Mouse (Mus musculus) adrenal gland, adult (tissue): ENCODE measurements around the gene Fbxo6.
"Not testable (repeated sequence)": the region's sequence is repeated elsewhere in the genome, so short reads cannot be mapped to it uniquely, and the experiment has no call there.

ENCODE experiments used
- DNase-seq, 2 experiments: peaks; one replicate each; pipeline ENCODE4 v3.0.0; 2022 to 2023; ENCODE audit warnings: low spot score in 1 of 2; ENCODE audit not compliant: inconsistent age in 2 of 2

Gene Fbxo6

DNA sequence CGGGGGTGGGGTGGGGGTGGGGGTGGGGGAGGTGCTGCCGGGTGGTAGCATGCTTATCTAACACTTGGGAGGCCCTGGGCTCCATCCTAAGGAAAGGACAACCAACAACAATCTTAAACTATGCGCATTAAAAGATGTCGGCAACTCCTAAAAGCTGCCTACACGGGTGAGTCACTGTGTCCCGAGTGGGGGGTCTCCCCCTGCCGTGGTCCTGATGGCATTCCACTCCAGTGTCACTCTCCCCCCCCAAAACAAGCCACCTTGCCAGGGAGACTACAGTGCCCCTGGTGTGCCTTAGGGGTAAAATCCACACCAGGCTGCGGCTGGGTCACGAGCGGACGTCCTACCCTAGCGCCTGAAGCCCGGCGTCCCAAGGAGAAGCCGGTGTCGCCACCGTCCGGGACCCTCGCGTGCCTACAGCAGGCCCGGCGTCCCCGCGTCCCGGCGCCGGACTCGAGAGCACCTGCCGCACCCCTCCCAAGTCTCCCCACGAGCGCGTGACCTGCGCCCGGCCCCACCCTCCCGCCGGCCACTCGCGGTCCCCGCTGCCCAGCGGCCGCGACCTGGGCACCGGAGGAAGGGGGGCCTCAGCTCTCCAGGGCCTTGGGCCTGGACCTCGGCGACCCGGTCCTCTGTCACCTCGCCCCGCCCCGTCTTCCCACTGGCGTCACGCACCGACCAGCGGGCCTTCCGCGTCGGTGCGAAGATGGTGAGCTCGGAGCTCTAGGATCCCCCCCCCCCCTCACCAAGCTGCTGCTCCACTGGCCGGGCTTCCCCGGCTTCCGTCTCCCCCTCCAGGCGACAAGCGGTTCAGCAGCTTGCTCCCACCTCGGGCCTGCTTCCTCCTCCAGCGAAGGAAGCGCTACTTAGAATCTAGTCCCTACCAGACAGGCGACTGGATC, at the start of gene Fbxo6:
TSS of gene Fbxo6 (minus strand) at position 874 of the 902 bp plus-strand sequence.
- peak; percentile 93 to 96 for DNase-seq

DNA sequence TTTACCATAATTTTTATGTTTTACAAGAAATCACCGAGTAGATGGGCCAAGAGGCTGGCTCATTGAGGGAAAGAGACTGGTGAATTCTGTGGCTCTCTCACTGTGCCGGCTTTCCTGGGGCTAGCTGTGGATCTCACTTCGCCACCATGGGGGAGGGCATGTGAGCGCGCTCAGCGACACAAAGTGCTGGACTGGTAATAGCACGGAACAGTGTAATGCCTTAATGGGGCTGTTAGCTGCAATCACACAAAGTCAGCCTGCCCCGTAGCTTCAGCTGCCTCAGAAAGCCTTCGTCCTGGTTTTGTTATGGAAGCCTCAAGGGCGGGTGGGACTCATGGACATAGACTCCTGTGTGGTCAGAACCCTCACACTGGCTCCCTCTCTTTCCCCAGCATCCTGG, 46.8 kb upstream of the Fbxo6 start:
- no peak for DNase-seq

DNA sequence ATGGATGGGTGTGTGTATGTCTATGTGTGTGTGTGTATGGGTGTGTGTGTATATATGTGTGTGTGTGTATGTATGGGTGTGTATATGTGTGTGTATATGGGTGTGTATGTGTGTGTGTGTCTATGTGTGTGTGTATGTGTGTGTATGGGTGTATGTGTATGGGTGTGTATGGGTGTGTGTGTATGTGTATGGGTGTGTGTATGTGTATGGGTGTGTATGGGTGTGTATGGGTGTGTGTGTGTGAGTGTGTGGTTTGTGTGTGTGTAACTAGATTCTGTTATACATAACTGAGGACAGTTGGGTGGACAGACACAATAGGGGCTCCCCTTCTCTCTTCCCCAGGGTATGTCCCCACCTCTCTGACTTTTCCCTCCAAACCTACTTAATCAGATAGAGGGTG, 42.5 kb upstream of the Fbxo6 start:
- DNase-seq, result no peak

DNA sequence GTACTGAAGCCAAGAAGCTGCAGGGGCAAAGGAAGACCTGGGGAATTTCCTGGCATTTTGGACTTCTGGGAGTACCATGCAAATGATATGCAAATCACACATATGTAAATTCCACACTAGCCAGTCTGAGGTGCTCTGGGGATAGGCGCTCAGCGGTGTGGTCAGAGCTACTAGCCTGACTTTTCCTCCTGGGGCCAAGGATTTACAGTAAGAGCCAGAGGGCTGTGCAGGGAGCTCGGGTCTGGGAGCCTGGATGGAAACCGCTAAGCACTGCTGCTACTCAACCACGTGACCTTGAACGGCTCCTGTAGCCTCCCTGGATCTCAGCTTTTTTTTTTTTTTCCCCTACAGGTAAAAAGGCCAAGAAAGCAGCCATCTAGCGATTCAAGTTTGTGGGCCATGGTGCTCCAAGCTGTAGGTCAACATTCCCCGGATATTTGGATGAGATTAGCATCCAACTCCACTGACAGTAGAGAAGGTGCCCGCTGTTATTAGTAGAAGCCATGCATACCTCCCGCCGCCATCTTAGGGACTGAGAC, 40.8 kb upstream of the Fbxo6 start:
- DNase-seq, result no peak

DNA sequence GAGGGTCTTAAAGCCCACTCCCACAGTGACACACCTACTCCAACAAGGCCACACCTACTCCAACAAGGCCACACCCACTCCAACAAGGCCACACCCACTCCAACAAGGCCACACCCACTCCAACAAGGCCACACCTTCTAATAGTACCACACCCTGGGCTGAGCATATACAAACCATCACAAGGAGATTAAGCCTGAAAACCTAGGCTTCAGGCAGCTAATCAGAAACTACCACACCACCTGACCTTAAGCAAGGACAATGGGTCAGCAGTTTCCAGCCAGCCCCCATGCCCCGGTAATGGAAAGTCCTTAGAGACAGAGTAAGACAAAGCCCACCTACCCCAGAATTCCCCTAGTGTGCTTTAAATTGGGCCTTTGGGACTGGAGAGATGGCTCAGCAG, 36.8 kb upstream of the Fbxo6 start:
- not testable (repeated sequence) for DNase-seq

- no peak for DNase-seq
Observed at GRCm38 (mm10) chr4:148185819-148186218, 33.9 kb upstream of the Fbxo6 start.

GRCm38 (mm10) chr4:148184564-148184963, 32.6 kb upstream of the Fbxo6 start:
- no peak for DNase-seq

GRCm38 (mm10) chr4:148182363-148182762, 30.4 kb upstream of the Fbxo6 start:
- no peak for DNase-seq

DNA sequence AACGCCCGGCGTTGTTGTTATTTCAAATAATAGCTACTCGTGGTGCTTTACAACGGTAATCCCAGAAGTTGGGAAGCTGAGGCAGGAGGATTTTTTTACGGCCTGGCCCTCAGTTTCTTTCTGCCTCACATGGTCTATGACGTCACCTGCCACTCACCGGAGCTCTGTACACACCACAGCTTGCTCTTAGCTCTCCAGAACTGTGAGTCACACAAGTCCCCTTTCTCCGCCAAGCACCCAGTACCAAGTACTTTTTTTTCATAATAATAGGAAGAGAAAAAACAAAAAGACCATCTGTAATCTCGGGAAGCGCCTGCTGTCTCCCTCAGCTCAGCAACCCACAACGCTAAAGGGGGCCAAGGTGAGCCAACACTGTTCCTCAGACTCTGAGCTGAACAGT, 29.5 kb upstream of the Fbxo6 start:
- no peak for DNase-seq

DNA sequence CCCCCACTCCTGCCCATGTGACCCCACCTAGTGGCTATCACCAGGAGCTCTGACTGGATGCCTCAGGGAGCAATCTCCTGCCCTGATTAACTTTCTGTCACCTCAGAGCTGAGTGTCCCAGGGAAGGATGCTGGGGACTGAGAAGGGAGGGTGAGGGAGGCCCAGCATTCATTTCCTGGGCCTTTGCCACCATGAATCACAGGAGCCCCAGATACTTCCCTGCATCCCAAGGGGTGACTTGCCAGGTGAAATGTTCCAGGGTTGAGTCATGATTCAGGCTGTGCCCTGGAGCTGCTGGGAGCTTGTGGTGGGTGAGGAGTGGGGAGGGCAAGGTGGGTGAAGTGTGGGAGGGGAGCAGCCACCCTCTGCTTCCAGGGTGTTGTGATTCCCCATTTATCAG, 25.8 kb upstream of the Fbxo6 start:
- no peak for DNase-seq

DNA sequence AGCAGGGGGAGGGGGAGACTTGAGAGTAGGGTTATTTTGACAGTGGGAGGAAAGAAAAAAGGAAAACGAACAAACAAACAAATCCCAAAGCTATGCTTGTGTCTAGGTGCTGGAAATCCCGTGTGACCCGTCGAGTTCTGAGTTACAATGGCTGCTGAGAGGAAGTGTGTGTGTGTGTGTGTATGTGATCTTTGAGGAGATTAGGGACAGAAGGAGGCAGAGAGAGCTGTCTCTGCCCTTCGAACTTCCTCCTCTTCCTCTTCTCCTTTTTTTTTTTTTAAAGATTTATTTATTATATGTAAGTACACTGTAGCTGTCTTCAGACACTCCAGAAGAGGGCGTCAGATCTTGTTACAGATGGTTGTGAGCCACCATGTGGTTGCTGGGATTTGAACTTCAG, 24.7 kb upstream of the Fbxo6 start:
- not testable (repeated sequence) for DNase-seq

- DNase-seq, result no peak
Observed at GRCm38 (mm10) chr4:148174495-148174862, 22.5 kb upstream of the Fbxo6 start.

- peak in 1 of 2 experiments; percentile 44 for DNase-seq
Observed at GRCm38 (mm10) chr4:148173811-148174494, 22.0 kb upstream of the Fbxo6 start.

DNA sequence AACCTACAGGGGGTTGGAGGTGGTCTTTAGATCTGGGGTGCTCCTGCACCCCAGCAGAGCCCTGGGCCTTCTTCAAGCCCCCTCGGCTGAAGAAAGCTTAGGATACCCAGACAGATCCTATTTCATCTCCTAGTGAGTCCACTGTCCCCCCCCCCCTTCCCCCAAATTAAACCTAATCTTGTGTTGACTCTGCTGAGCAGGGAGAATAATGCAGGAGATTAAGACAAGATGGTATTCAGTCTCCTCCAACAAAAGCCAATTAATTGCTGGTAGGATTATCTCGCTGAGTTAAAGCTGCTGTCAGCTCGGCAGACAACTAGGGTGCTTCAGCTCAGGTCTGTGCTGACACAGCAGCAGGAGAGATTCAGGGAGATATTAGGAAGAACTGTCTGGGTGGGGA, 19.3 kb upstream of the Fbxo6 start:
- DNase-seq, result no peak

DNA sequence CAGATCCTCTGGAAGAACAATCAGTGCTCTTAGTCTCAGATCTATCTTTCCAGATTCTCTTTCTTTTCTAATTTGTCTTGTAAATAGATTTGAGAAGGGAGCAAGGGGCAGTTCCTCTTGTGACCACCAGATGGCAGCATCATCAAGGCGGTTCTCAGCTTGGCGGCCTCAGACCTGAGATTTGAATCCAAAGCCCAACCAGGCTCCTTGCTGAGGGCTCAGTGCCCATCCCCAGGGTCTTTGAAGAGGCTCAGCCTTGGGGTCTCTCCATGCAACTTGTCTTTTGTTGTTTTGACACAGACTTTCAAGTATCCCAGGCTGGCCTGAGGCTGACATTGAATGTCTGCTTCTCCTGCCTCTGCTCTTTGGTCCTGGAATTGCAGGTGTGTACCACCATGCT, 18.9 kb upstream of the Fbxo6 start:
- peak in 1 of 2 experiments; percentile 84 for DNase-seq

DNA sequence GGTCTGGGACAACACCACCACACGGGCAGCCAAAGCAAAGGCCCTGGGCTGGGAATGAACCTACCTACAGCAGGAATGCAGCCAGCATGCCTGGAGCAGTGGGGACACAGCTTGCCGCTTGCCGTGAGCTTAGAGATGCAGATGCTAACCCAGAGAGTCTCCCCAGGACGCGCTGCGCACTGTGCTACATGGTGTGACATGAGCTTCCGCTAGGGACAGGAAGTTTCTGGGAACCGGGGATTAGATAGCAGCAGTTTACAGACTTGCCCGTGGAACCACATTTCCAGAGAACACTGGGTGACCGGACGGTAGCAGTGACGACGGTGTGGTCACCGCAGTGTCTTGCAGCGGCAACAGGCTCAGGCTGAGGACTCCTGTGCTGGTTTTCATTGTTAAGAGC, 17.6 kb upstream of the Fbxo6 start:
- DNase-seq, result no peak

DNA sequence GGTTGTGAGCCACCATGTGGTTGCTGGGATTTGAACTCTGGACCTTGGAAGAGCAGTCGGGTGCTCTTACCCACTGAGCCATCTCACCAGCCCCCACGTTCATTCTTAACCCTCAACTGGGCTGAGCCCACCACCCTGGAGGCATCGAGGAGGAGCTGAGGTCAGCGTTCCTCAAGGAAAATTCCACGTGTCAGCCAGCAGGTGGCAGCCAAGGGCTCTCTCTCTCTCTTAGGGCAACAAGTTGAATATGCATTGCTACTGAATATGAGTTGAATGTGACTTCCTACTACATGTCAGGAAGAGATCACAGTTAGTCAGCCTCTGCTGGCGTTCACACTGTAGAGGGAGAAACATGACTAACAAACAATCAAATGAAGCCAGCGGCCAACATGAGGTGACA, 16.3 kb upstream of the Fbxo6 start:
- DNase-seq, result peak in 1 of 2 experiments; percentile 82

DNA sequence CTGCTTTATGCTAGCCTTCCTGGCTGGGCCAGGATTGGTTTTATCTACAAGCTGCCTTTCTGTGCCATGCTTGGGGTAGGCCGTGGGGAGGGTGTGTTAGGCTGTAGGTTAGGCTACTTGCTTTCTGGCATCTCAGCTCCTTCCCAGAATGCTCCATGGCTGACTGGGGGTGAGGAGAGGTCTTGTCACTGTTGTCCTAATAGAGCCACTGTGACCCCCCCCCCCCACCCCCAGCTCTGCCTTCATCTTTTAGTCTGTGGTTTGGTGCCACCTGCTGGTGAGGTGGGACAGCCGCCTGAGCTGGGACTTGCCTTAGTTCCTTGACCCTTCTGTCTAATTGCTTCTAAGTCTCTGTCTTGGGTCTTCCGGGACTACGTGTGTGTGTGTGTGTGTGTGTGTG, 15.0 kb upstream of the Fbxo6 start:
- DNase-seq, result peak; percentile 62 to 84

DNA sequence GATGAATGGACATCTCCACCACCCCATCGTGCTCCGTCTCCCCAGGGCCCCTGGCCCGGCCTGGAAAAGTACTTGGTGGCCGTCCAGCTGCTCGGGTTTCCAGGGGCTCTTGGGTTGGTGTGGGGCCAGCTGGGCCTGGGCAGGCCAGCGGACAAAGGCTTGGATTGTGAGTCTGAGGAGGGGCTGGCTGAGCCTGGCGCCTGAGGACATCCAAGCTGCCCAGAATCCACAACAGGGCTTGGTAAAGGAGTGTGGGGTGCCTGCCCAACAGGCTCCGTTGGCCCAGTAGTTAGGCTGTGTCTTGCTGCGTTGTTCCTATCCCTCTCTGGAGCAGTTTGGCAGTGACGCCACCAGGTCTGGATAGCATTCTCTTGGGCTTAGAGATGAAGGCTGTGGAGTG, 14.5 kb upstream of the Fbxo6 start:
- DNase-seq, result peak in 1 of 2 experiments; percentile 45

- DNase-seq, result peak in 1 of 2 experiments; percentile 26
Observed at GRCm38 (mm10) chr4:148165551-148165950, 13.6 kb upstream of the Fbxo6 start.

GRCm38 (mm10) chr4:148164461-148164860, 12.5 kb upstream of the Fbxo6 start:
- no peak for DNase-seq

DNA sequence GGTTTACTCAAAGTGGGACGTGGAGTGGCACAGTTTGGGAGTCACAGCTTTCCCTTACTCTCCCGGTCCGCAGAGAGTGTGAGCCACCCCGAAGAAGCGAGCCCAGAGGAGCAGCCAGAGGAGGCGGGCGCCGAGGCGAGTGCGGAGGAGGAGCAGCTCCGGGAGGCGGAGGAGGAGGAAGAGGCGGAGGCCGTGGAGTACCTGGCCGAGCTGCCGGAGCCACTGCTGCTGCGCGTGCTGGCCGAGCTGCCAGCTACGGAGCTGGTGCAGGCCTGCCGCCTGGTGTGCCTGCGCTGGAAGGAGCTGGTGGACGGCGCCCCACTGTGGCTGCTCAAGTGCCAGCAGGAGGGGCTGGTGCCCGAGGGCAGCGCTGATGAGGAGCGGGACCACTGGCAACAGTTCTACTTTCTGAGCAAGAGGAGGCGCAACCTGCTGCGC, 12.1 kb upstream of the Fbxo6 start:
- DNase-seq, result peak; percentile 90 to 92
